Mouse (Mus musculus): ENCODE measurements at regions not wholly inside any gene's neighbourhood (a gene's known extent, or its start where the extent isn't known, plus 50 kb on each side); places are given as distances from the start of the nearest gene placed in this dataset.

- Histone ChIP-seq H3K4me2 (replicated peaks; ENCODE audit: low read depth, low read length) (no peak overlapping the region), H3K36me3 (ENCODE audit: control insufficient read depth, insufficient read depth, low read length) (no peaks in the 10 kb centered on the region), H3K4me1 (ENCODE audit: control insufficient read depth, insufficient read depth, low read length) (no peaks in the 10 kb centered on the region), H3K27ac (ENCODE audit: low read length) (no peak overlapping the region), H3K9me3 (ENCODE audit: control insufficient read depth, low read depth, low read length) (no peaks in the 10 kb centered on the region), H3K27me3 (ENCODE audit: control insufficient read depth, insufficient read depth, low read length) (no peaks in the 10 kb centered on the region), H3K4me3 (ENCODE audit: low read depth, low read length) (no peak overlapping the region), H3K9ac (replicated peaks; ENCODE audit: low read depth, low read length) (no peak overlapping the region)
- WGBS: 67% methylated on average over 2 of the region's 2 CpGs
- ATAC-seq (ENCODE audit: insufficient number of reproducible peaks, insufficient read depth, low FRiP score, low read depth): no peak
These were observed 162.1 kb downstream of the Ice1 start for GRCm38 (mm10) chr13:70475366-70475765.

- no peaks in the 10 kb centered on the region for H3K36me3 ChIP-seq (ENCODE audit: control insufficient read depth, insufficient read depth, low read length)
- H3K27me3 ChIP-seq (ENCODE audit: control insufficient read depth, insufficient read depth, low read length): no peaks in the 10 kb centered on the region
- no peak overlapping the region for H3K4me2 ChIP-seq (replicated peaks; ENCODE audit: low read depth, low read length)
- H3K9me3 ChIP-seq (ENCODE audit: control insufficient read depth, low read depth, low read length): no peaks in the 10 kb centered on the region
- H3K27ac ChIP-seq (ENCODE audit: low read length): no peak overlapping the region
- no peak overlapping the region for H3K9ac ChIP-seq (replicated peaks; ENCODE audit: low read depth, low read length)
- no peaks in the 10 kb centered on the region for H3K4me1 ChIP-seq (ENCODE audit: control insufficient read depth, insufficient read depth, low read length)
- ATAC-seq (ENCODE audit: insufficient number of reproducible peaks, insufficient read depth, low FRiP score, low read depth): no peak
- 53% methylated on average over 4 of the region's 4 CpGs for WGBS
- H3K4me3 ChIP-seq (ENCODE audit: low read depth, low read length): no peak overlapping the region
These were observed 138.1 kb downstream of the Ice1 start for GRCm38 (mm10) chr13:70499302-70499701.
